Mouse (Mus musculus) megakaryocyte, embryonic 14.5 days (primary cell): ENCODE results near the gene Pax8.

Experiments
- FLI1 ChIP-seq: IDR thresholded peaks from 2 replicates; pipeline ENCODE4 v1.6.1; 2012; ENCODE audit warnings: low read length, inconsistent platforms, mixed read lengths
- GATA1 ChIP-seq: IDR thresholded peaks from 3 replicates; pipeline ENCODE4 v1.6.1; 2012; ENCODE audit warnings: mixed read lengths, low read length, inconsistent platforms, borderline replicate concordance

GRCm38 (mm10) chr2:24400711-24401110, 74.7 kb downstream of the Pax8 start:
- TF ChIP-seq FLI1 (no peak), GATA1 (no peak)
